Mouse (Mus musculus): ENCODE measurements around the gene Pde1c. TPM values are rescaled to one million over a fixed set of nuclear protein-coding genes. Genes with fewer than 3 reads are reported as not detected.

Gene Pde1c
- total RNA-seq, 2 experiments from 2014 or later: 2.8 to 3.1 TPM

DNA sequence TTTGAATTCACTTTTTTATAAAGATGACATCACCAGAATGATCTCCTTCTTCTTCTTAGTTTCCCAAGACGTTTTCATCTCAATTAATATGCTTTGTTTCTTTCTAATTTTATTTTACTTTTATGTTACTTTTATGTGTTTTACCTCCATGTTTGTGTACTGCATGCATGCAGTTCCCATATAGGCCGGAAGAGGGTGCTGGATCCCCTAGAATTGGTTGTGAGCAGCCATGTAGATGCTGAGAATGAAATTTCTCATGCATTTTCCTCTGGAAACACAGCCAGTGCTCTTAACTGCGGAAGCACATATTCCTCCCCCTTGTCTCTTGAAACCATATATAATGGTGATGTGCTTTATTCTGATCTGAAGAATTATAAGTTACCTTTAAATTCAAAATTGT is 110.8 kb downstream of the Pde1c start:
- DNase-seq (ENCODE audit: low spot score in 2 of 2): no peak

GRCm38 (mm10) chr6:56447917-56448316 is 121.0 kb downstream of the Pde1c start:
- no peak for DNase-seq (ENCODE audit: low spot score in 2 of 2)

- no peak for DNase-seq (ENCODE audit: low spot score in 2 of 2)
Observed at GRCm38 (mm10) chr6:56441501-56441900, 127.4 kb downstream of the Pde1c start.

DNA sequence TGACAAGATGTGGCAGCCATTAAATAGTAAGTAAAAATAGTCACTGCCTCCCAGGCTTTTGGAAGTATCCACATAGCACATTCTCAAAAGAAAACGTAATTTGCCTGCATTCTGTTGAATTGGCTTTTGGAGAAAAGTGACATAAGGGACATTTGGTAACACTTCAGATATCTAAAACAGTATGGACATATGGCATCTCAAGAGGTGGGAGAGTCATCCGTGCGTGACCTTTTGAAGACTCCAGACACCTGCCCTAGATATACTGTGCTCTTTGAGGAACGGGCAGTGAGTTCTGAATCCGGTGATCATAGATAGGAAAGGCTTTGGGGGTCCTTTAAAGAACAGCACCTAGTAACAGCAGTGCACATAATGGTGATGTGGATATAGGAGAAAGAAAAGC is 143.1 kb downstream of the Pde1c start:
- DNase-seq (ENCODE audit: low spot score in 2 of 2): no peak

DNA sequence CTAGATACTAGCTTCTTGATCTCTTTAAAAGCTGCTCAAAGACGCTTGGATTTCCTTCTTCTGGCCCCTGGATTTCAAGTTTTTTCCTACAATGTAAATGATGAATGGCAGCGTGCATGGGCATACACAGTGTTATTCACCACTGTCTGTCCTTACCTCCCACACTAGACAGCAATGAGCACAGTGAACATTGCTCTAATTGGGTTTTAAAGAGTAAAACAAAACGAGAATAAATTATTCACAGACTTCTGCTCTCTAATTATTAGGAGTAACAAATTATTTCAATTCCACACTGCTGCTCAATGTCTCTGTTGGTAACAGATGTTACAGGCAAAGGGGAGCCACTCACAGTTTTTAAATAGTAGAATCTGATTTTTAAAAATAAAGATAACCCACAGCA is 146.0 kb downstream of the Pde1c start:
- DNase-seq (ENCODE audit: low spot score in 2 of 2): peak in 1 of 2 experiments; percentile 28

DNA sequence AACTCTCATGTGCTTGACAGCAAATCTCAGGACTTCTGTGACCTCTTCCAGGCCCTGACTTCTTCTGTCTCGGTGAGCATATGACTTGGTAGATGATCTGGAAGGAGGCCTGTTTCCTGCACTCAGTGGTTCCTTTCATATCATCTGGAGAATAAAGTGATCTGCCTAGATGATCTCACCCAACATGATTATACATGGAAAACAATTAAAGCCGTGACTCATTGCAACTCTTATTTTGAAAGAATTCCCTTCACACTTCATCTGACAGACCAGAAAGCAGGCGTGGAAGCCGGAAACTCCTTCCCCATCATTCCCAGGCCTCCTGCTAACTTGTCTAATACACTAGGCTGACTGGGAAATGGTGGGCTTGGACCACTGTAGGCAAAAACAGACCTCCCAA is 152.7 kb downstream of the Pde1c start:
- DNase-seq (ENCODE audit: low spot score in 2 of 2): no peak

DNA sequence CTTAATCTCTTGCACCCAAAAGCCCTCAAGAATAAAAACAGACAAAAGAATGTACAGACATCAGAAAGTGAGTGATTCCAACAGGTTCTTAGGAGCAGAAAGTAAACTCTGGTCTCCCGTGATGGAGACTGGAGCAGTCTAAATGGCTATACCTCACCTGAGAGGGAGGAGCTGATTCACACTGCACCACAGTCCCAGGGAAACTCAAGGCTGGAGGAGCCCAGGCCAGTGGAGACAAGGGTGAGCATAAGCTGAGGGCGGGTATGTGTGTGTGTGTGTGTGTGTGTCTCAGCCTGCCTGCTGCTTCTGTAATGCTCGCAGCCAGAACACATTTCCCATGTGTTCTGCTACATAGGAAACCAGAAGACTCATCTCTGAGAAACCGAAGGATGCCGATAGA is 179.7 kb downstream of the Pde1c start:
- no peak for DNase-seq (ENCODE audit: low spot score in 2 of 2)

GRCm38 (mm10) chr6:56376359-56376758 is 192.5 kb downstream of the Pde1c start:
- no peak for DNase-seq (ENCODE audit: low spot score in 2 of 2)

GRCm38 (mm10) chr6:56374180-56374579 is 194.7 kb downstream of the Pde1c start:
- no peak for DNase-seq (ENCODE audit: low spot score in 2 of 2)

GRCm38 (mm10) chr6:56373753-56374152 is 195.2 kb downstream of the Pde1c start:
- no peak for DNase-seq (ENCODE audit: low spot score in 2 of 2)

DNA sequence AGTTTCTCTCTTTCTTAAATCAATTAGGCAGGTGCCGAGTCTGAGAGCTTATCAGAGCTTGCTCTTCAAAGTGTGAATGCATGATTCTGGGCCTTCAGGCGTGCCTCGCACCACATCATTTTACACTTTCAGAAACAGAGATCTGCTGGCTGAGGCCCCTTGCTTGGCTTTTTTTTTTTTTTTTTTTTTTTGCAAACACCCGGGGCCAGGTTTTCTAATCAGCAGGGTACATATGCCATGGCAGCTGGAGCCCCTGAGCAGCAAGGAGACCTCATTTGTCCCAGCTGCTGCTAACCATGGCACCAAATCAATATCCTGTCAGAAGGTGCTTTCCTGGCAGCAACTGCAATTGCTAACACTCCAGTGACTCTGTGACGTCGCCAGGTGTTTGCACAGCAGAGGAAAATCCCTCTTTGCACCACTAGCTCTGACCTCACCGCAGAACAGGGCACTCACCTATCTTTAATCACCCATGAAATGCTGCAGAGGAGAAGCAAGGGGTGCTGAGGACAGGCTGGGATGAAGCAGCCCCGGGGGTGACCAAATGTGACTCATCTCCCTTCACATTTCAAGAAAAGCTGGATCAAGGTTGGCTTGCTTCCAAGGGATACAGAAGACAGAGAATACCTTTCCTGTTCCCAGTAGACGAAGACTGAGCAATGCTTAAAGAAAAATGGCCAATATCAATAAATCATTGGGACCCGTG is 195.7 kb downstream of the Pde1c start:
- DNase-seq (ENCODE audit: low spot score in 2 of 2): no peak

DNA sequence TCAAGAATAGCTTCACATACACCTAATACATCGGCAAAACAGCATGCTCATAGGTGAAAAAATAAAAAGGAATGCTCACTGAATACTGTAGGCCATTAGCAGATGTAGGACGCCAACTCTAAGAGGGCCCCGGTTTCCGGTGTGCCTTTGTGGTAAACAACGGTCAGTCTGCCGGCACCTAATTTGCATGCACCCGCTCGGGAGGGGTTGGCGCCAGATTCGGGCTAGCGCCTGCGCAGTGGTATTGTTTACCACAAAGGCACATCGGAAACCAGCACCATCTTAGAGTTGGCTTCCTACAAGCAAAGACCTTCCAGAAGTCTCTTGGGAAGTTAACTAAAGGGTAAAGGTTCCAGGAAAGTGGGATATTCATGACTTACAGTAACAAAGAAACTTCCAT is 199.4 kb downstream of the Pde1c start:
- no peak for DNase-seq (ENCODE audit: low spot score in 2 of 2)

- no peak for DNase-seq (ENCODE audit: low spot score in 2 of 2)
Observed at GRCm38 (mm10) chr6:56368116-56368515, 200.8 kb downstream of the Pde1c start.

- no peak for DNase-seq (ENCODE audit: low spot score in 2 of 2)
Observed at GRCm38 (mm10) chr6:56367257-56367656, 201.6 kb downstream of the Pde1c start.

DNA sequence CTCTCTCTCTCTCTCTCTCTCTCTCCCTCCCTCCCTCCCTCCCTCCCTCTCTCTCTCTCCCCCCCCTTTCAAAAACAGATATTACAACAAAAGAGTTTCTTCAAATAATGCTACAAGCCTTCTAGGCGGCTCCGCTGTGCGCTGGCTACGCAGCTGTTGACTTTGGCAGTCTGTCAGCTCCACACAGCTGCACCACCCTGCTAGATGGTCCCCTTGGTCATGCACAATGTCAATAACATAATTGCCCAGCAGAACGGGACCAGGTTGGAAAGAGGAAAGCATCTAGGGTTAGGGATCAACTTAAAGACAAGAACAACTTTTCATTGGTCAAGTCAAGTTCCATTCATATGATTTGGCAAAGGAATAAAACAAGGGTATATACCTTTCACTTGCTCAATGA is 206.3 kb downstream of the Pde1c start:
- no peak for DNase-seq (ENCODE audit: low spot score in 2 of 2)

DNA sequence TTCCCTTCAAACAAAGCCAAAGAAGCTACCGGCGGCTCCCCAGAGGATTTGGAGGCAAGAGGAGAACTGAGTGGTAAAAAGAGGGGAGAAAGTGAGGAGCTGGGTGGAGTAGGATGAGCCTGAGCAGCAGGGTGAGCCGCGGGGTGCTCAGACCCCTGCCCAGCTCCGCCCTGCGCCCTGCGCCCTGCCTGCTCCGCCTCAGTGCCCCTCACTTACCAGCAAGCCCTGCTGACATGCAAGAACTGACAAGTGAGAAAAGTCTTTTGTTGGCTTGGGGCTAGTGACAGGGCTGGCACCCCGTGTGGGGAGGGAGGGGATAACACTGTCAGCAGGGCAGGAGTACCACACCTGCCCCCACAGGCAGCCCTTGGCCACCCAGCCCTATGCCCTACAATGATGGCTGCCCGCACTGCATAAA is 206.8 kb downstream of the Pde1c start:
- DNase-seq (ENCODE audit: low spot score in 2 of 2): no peak

DNA sequence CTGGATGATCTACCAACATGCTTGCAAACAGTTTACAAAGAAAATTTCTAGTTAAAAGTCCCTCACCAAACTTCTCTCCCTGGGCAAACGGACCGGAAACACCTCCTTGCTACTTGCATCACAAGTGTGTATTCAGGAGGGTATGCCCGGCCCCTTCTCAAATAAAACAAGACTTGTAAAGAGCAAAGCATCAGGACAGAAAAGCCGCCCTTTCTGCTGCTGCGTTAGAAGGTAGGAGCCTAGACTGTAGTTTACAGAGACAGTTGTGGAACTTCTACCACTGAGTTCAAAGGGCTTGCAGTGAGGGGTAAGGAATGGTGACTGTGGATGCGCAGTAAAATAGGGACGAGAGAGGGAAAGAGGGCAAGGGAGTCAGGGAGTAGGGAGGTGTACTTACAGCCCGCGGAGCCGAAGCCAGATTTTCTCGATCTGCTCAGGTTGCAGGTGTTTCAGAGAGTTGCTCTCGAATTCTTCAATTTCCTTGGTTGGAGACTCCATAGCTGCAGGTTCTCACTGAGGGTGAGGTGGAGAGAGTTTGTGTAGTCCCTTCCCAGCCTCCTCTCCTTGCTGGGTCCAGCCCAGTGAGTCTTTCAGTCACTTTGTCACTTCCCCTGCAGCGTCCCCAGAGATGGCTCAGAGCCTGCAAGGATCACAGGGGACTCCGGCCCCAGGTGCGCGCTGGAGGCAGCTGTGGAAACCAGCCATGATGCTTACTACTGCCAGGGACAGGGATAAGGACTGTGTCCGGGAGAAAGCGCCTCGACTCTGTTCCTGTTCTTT is 207.4 kb downstream of the Pde1c start:
- DNase-seq (ENCODE audit: low spot score in 2 of 2): no peak

DNA sequence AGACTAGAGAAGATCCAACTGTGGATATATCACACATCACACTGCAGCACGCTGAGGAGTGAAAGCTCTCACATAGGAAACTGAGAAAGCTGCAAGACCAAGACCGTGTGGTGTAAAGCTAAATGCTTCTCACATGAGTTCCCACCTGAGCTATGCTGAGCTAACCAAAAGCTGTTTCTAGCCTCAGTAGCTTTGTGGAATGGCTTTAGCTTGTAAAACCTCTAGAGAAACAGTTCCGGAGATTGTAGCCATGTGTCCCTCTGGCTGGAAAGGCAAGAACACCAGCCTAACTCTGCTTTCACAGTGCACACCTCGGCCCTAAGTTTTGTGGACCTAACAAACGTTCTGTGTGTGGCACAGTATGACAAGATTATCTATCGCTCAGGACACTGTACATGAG is 208.8 kb downstream of the Pde1c start:
- no peak for DNase-seq (ENCODE audit: low spot score in 2 of 2)

DNA sequence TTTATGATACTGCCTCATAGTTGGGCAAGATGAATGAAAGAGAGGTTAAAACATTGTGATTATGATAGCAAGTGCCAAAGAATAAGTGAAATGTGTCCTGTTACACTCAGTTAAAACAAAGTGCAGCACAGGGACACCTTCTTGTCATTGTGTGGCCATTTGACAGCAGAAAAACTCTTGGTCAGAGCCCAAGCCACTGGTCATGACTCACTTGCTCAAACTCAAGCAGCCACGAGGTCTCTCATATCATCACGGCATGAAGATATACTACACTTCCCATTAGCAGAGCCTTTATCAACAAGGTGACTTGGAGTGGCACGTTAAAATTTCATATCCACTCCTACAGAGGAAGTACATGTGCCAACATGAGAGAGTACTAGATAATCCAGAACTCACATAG is 209.8 kb downstream of the Pde1c start:
- no peak for DNase-seq (ENCODE audit: low spot score in 2 of 2)

GRCm38 (mm10) chr6:56347207-56347606 is 221.7 kb downstream of the Pde1c start:
- no peak for DNase-seq (ENCODE audit: low spot score in 2 of 2)

DNA sequence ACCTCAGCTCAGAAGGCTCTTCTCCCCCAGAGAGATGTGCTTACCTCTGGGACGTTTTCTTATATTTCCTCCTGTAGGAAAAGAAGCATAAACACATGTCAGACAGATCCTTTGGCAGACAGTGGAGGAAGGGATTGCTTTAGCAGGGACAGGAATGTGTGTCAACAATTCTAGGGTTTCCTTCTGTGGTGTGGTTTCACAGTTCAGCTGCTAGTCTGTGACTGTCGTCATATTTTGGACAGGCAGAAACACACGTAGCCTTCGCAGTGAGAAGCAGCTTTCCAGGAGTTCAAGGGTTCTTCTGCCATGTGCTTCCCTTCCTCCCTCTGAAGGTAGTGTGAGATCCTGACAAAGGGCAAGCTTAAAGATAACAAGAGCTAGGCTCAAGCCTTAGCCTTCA is 223.8 kb downstream of the Pde1c start:
- DNase-seq (ENCODE audit: low spot score in 2 of 2): no peak

- no peak for DNase-seq (ENCODE audit: low spot score in 2 of 2)
Observed at GRCm38 (mm10) chr6:56342005-56342404, 226.9 kb downstream of the Pde1c start.
